Mouse (Mus musculus) intestine, embryonic 14.5 days (tissue): ENCODE data around the gene Dnase2a. TPM values are rescaled to one million over a fixed set of nuclear protein-coding genes. Genes with fewer than 3 reads are reported as not detected.

Experiments
- ATAC-seq: fragments of 200-750 bp; cut with Nextera tagmentation; replicated peaks from 2 replicates; pipeline ENCODE4 v1.8.0; 2017; ENCODE audit warnings: low read depth, moderate number of reproducible peaks, moderate TSS enrichment, moderate library complexity; ENCODE audit not compliant: low FRiP score, low TSS enrichment
- DNase-seq: peaks from one replicate; pipeline ENCODE4 v3.0.0-alpha.2; 2018; ENCODE audit warnings: low spot score
- H3K27ac ChIP-seq: fragments of 300-500 bp; sonication (generic); 2 replicates; pipeline ENCODE4 v1.5.1; 2014; ENCODE audit warnings: low read depth, mild to moderate bottlenecking, control low read depth
- H3K27me3 ChIP-seq: fragments of 300-500 bp; sonication (generic); replicated peaks from 2 replicates; pipeline ENCODE4 v1.6.1; 2014; ENCODE audit warnings: low read length, control low read depth; ENCODE audit not compliant: control insufficient read depth, insufficient read depth
- H3K36me3 ChIP-seq: fragments of 300-500 bp; sonication (generic); 2 replicates; pipeline ENCODE4 v1.6.1; 2014; ENCODE audit warnings: low read length, control low read depth; ENCODE audit not compliant: control insufficient read depth, insufficient read depth
- H3K4me1 ChIP-seq: fragments of 300-500 bp; sonication (generic); replicated peaks from 2 replicates; pipeline ENCODE4 v1.6.1; 2014; ENCODE audit warnings: low read length, control low read depth, mixed read lengths; ENCODE audit not compliant: control insufficient read depth, insufficient read depth
- H3K4me2 ChIP-seq: fragments of 300-500 bp; sonication (generic); 2 replicates; pipeline ENCODE4 v1.6.1; 2014; ENCODE audit warnings: low read length
- H3K4me3 ChIP-seq: fragments of 300-500 bp; sonication (generic); 2 replicates; pipeline ENCODE4 v1.5.1; 2014; ENCODE audit warnings: low read depth, low read length, control low read depth, mixed read lengths
- H3K9ac ChIP-seq: fragments of 300-500 bp; sonication (generic); 2 replicates; pipeline ENCODE4 v1.6.1; 2014; ENCODE audit warnings: mild to moderate bottlenecking, low read length
- H3K9me3 ChIP-seq: fragments of 300-500 bp; sonication (generic); 2 replicates; pipeline ENCODE4 v1.6.1; 2016; ENCODE audit warnings: low read length, control low read depth; ENCODE audit not compliant: control insufficient read depth
- WGBS: fragments of 180-500 bp; shearing (Covaris S2); extraction: QIAGEN DNeasy Blood & Tissue Kit; methylation state at CpG from one replicate; pipeline ENCODE4 v1.1.7; 2014; 5-methylcytosine and 5-hydroxymethylcytosine counted together
- polyA plus RNA-seq: library from polyadenylated mRNA; unstranded; fragments of >200 nt; fragmentation: Nextera tagmentation; extraction: Ambion mirVana; gene quantifications from 2 replicates; pipeline ENCODE4 v1.2.1, GENCODE M21; 2014

The Dnase2a gene
- polyA plus RNA-seq, 1 experiment from 2014 or later: 8.3 TPM

- WGBS: 12% methylated on average over 9 of the region's 9 CpGs
- Histone ChIP-seq H3K9me3 (0 out of 2 replicates have a peak, but pooled peaks cover 2% of the 10 kb centered on the region), H3K27ac (no peak overlapping the region), H3K4me2 (no peak overlapping the region), H3K36me3 (no peaks in the 10 kb centered on the region), H3K27me3 (peaks cover 72% of the 10 kb centered on the region), H3K9ac (no peak overlapping the region), H3K4me3 (no peak overlapping the region), H3K4me1 (0 out of 2 replicates have a peak, but pooled peaks cover 4% of the 10 kb centered on the region)
- ATAC-seq (no peak), DNase-seq (peak; percentile 92)
Measured at GRCm38 (mm10) chr8:84947241-84947545, 38.8 kb downstream of the Dnase2a start.

GRCm38 (mm10) chr8:84949753-84950152 is 41.4 kb downstream of the Dnase2a start:
- H3K4me2 ChIP-seq: no peak overlapping the region
- peaks cover 64% of the 10 kb centered on the region for H3K27me3 ChIP-seq
- DNase-seq: no peak
- H3K27ac ChIP-seq: no peak overlapping the region
- H3K9me3 ChIP-seq: 0 out of 2 replicates have a peak, but pooled peaks cover 2% of the 10 kb centered on the region
- H3K36me3 ChIP-seq: no peaks in the 10 kb centered on the region
- H3K4me1 ChIP-seq: 0 out of 2 replicates have a peak, but pooled peaks cover 4% of the 10 kb centered on the region
- 22% methylated on average over 12 of the region's 12 CpGs for WGBS
- H3K9ac ChIP-seq: no peak overlapping the region
- H3K4me3 ChIP-seq: no peak overlapping the region
- ATAC-seq: no peak

GRCm38 (mm10) chr8:84952612-84953255 is 44.4 kb downstream of the Dnase2a start:
- WGBS: 9% methylated on average over 18 of the region's 18 CpGs
- H3K4me1 ChIP-seq: no peaks in the 10 kb centered on the region
- H3K36me3 ChIP-seq: peaks cover 9% of the 10 kb centered on the region; the same call in 1 of the 2 replicates
- H3K9me3 ChIP-seq: no peaks in the 10 kb centered on the region
- no peak overlapping the region for H3K4me2 ChIP-seq
- H3K27me3 ChIP-seq: peaks cover 35% of the 10 kb centered on the region
- no peak overlapping the region for H3K9ac ChIP-seq
- H3K27ac ChIP-seq: no peak overlapping the region
- no peak overlapping the region for H3K4me3 ChIP-seq
- DNase-seq: no peak
- no peak for ATAC-seq

- DNase-seq (peak; percentile 88), ATAC-seq (no peak)
- H3K27me3 ChIP-seq: peaks cover 12% of the 10 kb centered on the region; the same call in 1 of the 2 replicates
- H3K9me3 ChIP-seq: no peaks in the 10 kb centered on the region
- 55% methylated on average over 2 of the region's 2 CpGs for WGBS
- peaks cover 31% of the 10 kb centered on the region for H3K36me3 ChIP-seq
- H3K4me2 ChIP-seq: no peak overlapping the region
- no peak overlapping the region for H3K27ac ChIP-seq
- H3K9ac ChIP-seq: no peak overlapping the region
- no peaks in the 10 kb centered on the region for H3K4me1 ChIP-seq
- no peak overlapping the region for H3K4me3 ChIP-seq
Measured at GRCm38 (mm10) chr8:84956768-84957167, 48.4 kb downstream of the Dnase2a start.

GRCm38 (mm10) chr8:84959811-84960210 is 51.5 kb downstream of the Dnase2a start:
- H3K4me2 ChIP-seq: no peak overlapping the region
- no peaks in the 10 kb centered on the region for H3K27me3 ChIP-seq
- DNase-seq (no peak), ATAC-seq (no peak)
- 92% methylated on average over 7 of the region's 7 CpGs for WGBS
- H3K9ac ChIP-seq: no peak overlapping the region
- no peak overlapping the region for H3K4me3 ChIP-seq
- H3K36me3 ChIP-seq: peaks cover 36% of the 10 kb centered on the region
- no peaks in the 10 kb centered on the region for H3K9me3 ChIP-seq
- no peak overlapping the region for H3K27ac ChIP-seq
- peaks cover under 1% of the 10 kb centered on the region; the same call in 1 of the 2 replicates for H3K4me1 ChIP-seq

GRCm38 (mm10) chr8:84963952-84964351 is 55.6 kb downstream of the Dnase2a start:
- Histone ChIP-seq H3K4me3 (no peak overlapping the region), H3K27ac (no peak overlapping the region), H3K4me2 (no peak overlapping the region), H3K9me3 (no peaks in the 10 kb centered on the region), H3K36me3 (0 out of 2 replicates have a peak, but pooled peaks cover 18% of the 10 kb centered on the region), H3K4me1 (peaks cover 14% of the 10 kb centered on the region), H3K9ac (no peak overlapping the region), H3K27me3 (no peaks in the 10 kb centered on the region)
- 80% methylated on average over 4 of the region's 4 CpGs for WGBS
- ATAC-seq (no peak), DNase-seq (no peak)

GRCm38 (mm10) chr8:84965731-84966291 is 57.5 kb downstream of the Dnase2a start:
- under 1% methylated on average over 41 of the region's 41 CpGs for WGBS
- ATAC-seq: peak; percentile 84
- peak overlapping the region; percentile 70 for H3K4me3 ChIP-seq
- H3K4me2 ChIP-seq: peak overlapping the region; percentile 87
- peak; percentile 91 for DNase-seq
- H3K27me3 ChIP-seq: no peaks in the 10 kb centered on the region
- H3K36me3 ChIP-seq: peaks cover 12% of the 10 kb centered on the region
- peaks cover 19% of the 10 kb centered on the region for H3K4me1 ChIP-seq
- no peaks in the 10 kb centered on the region for H3K9me3 ChIP-seq
- peak overlapping the region; percentile 61 for H3K9ac ChIP-seq
- peak overlapping the region; percentile 9; the same call in 1 of the 2 replicates for H3K27ac ChIP-seq

GRCm38 (mm10) chr8:84966603-84967002 is 58.2 kb downstream of the Dnase2a start:
- Histone ChIP-seq H3K36me3 (peaks cover 15% of the 10 kb centered on the region), H3K9ac (no peak overlapping the region), H3K4me3 (no peak overlapping the region), H3K4me1 (peaks cover 22% of the 10 kb centered on the region), H3K4me2 (peak overlapping the region; percentile 87; the same call in 1 of the 2 replicates), H3K9me3 (no peaks in the 10 kb centered on the region), H3K27me3 (no peaks in the 10 kb centered on the region), H3K27ac (no peak overlapping the region; the same call in 1 of the 2 replicates)
- ATAC-seq: no peak
- WGBS: 40% methylated on average over 3 of the region's 3 CpGs
- no peak for DNase-seq
